Mouse (Mus musculus) small intestine, adult 2 months (tissue): Measurements from ENCODE around the gene Sox8. TPM values are rescaled to one million over a fixed set of nuclear protein-coding genes. Genes with fewer than 3 reads are reported as not detected.

ENCODE experiments used
- H3K27ac ChIP-seq: fragments of 200-500 bp; 2 replicates; pipeline ENCODE4 v1.5.1; 2012; ENCODE audit warnings: low read depth, low read length, control low read depth, inconsistent platforms; ENCODE audit not compliant: insufficient read depth
- H3K27me3 ChIP-seq: fragments of 200-500 bp; 2 replicates; pipeline ENCODE4 v1.6.1; 2012; ENCODE audit warnings: mild to moderate bottlenecking, moderate library complexity, low read length, inconsistent platforms; ENCODE audit not compliant: control insufficient read depth, insufficient read depth
- H3K36me3 ChIP-seq: fragments of 200-500 bp; 2 replicates; pipeline ENCODE4 v1.6.1; 2012; ENCODE audit warnings: mild to moderate bottlenecking, low read length, control low read depth, inconsistent platforms; ENCODE audit not compliant: control insufficient read depth, insufficient read depth
- H3K4me1 ChIP-seq: fragments of 200-500 bp; 2 replicates; pipeline ENCODE4 v1.6.1; 2012; ENCODE audit warnings: low read length, inconsistent platforms, mixed read lengths; ENCODE audit not compliant: control insufficient read depth, insufficient read depth, insufficient read length
- H3K4me3 ChIP-seq: fragments of 200-500 bp; 2 replicates; pipeline ENCODE4 v1.5.1; 2012; ENCODE audit warnings: low read depth, mild to moderate bottlenecking, control low read depth, inconsistent platforms, low read length, moderate library complexity
- CTCF ChIP-seq: fragments of 200-500 bp; IDR thresholded peaks from 2 replicates; pipeline ENCODE4 v1.5.1; 2012; ENCODE audit warnings: low read depth, mild to moderate bottlenecking, control low read depth, inconsistent platforms, low read length, moderate library complexity, mixed read lengths; ENCODE audit not compliant: insufficient replicate concordance, insufficient read length; ENCODE audit errors: extremely low read depth
- POLR2A ChIP-seq: fragments of 200-500 bp; IDR thresholded peaks from 2 replicates; pipeline ENCODE4 v1.6.1; 2012; ENCODE audit warnings: low read depth, mild to moderate bottlenecking, control low read depth, inconsistent platforms, low read length, moderate library complexity
- WGBS: fragments of 180-500 bp; shearing (Covaris S2); methylation state at CpG from one replicate; pipeline ENCODE4 v1.1.7; 2018; 5-methylcytosine and 5-hydroxymethylcytosine counted together
- polyA plus RNA-seq: library from polyadenylated mRNA; depleted of rRNA; stranded (reverse); fragments of >200 nt; gene quantifications from 2 replicates; pipeline ENCODE4 v1.2.3, GENCODE M21; 2012

Gene Sox8
- polyA plus RNA-seq, 1 experiment: 0.67 TPM

- Histone ChIP-seq H3K36me3 (no peaks in the 10 kb centered on the region), H3K27ac (no peak overlapping the region), H3K4me1 (0 out of 2 replicates have a peak, but pooled peaks cover 9% of the 10 kb centered on the region), H3K4me3 (peak overlapping the region; percentile 62), H3K27me3 (peaks cover 28% of the 10 kb centered on the region)
- 6% methylated on average over 54 of the region's 54 CpGs for WGBS
- no peak for TF ChIP-seq POLR2A
- no peak for TF ChIP-seq CTCF
These were observed 446 bp downstream of the Sox8 start for GRCm38 (mm10) chr17:25569833-25570647.

DNA sequence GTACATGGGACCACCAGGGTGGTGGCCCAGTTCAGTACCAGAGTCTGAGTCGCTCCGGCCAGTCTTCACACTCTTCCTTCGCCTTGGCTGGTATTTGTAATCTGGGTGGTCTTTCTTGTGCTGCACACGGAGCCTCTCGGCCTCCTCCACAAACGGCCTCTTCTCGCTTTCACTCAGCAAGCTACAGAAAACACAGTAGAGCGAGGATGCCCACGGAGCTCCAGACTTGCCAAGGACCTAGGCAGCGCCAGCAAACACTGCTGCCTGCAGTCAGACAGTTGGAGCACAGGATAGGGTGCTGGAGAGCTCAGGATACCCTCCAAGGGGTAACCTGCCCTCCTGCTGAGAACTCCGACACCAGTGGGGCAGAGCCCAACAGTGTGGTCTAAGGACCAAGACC, 1.6 kb downstream of the Sox8 start:
- no peak overlapping the region for H3K4me3 ChIP-seq
- peaks cover 28% of the 10 kb centered on the region for H3K27me3 ChIP-seq
- WGBS: 87% methylated on average over 11 of the region's 11 CpGs
- no peak for TF ChIP-seq POLR2A
- no peak for TF ChIP-seq CTCF
- H3K4me1 ChIP-seq: 0 out of 2 replicates have a peak, but pooled peaks cover 9% of the 10 kb centered on the region
- H3K27ac ChIP-seq: no peak overlapping the region
- no peaks in the 10 kb centered on the region for H3K36me3 ChIP-seq

GRCm38 (mm10) chr17:25568206-25568605, 2.3 kb downstream of the Sox8 start:
- 0 out of 2 replicates have a peak, but pooled peaks cover 9% of the 10 kb centered on the region for H3K4me1 ChIP-seq
- TF ChIP-seq CTCF (no peak), POLR2A (no peak)
- H3K4me3 ChIP-seq: no peak overlapping the region
- no peaks in the 10 kb centered on the region for H3K36me3 ChIP-seq
- no peak overlapping the region for H3K27ac ChIP-seq
- peaks cover 28% of the 10 kb centered on the region for H3K27me3 ChIP-seq
- WGBS: 39% methylated on average over 10 of the region's 10 CpGs

- Histone ChIP-seq H3K27ac (no peak overlapping the region), H3K4me1 (0 out of 2 replicates have a peak, but pooled peaks cover 9% of the 10 kb centered on the region), H3K36me3 (no peaks in the 10 kb centered on the region), H3K27me3 (peaks cover 28% of the 10 kb centered on the region), H3K4me3 (no peak overlapping the region)
- 21% methylated on average over 14 of the region's 14 CpGs for WGBS
- TF ChIP-seq POLR2A: no peak; the same call in 1 of the 2 replicates
- peak; percentile 96 for TF ChIP-seq CTCF
These were observed 2.7 kb downstream of the Sox8 start for GRCm38 (mm10) chr17:25567745-25568144.

DNA sequence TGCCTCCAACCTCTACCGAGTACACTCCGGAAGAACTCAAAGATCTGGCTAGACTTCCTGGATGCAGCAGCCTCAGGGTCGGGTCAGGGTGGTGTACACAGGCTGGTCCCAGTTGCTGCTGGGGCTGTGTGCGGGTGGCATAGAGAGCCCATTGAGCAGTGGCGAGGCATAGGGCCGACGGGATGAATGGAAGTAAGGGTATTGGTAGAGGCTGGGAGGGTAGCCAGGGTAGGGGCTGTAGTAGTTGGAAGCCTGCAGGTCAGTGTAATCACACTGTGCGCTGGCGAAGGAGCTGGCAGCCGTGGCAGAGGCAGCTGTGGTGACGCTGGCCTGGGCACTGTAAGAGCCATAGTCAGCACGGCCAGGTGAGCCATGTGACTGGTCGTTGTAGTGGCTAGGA, 3.2 kb downstream of the Sox8 start:
- 0 out of 2 replicates have a peak, but pooled peaks cover 9% of the 10 kb centered on the region for H3K4me1 ChIP-seq
- H3K36me3 ChIP-seq: no peaks in the 10 kb centered on the region
- peaks cover 28% of the 10 kb centered on the region for H3K27me3 ChIP-seq
- TF ChIP-seq CTCF (no peak), POLR2A (no peak)
- H3K27ac ChIP-seq: no peak overlapping the region
- H3K4me3 ChIP-seq: no peak overlapping the region
- WGBS: 77% methylated on average over 13 of the region's 13 CpGs

DNA sequence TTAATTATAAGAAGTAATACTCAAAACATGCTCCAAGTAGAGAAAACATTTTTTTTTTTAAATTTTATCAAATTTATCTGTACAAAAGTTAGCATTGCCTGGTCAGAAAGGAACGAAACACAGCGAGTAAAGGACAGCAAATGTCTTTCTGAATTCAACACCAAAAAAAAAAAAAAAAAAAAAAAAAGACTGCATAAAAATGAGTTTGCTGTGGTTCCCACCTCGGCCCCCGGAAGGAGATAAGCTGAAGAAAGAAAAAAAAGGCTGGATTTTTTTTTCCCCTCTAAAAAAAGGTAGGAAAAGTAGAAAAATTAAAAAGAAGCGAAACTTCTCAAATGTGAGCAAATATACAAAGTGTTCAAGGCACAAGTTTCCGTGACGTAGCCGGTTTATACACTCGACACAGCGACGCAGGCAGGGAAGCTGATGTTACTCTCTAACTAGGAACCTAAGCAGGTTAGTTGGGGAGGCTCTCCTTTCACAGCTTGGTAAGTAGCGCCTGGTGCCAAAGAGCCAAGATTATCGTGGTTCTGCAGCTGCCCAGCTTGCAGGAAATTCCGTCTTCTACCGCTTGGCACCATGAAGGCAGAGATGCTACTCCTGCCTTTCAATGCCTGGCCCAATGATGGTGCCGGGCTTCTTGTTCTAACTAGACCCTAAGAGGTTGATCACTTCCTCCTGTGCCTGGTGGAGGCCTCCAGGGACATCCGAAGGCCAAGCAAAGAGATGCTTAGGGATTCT, 4.5 kb downstream of the Sox8 start:
- Histone ChIP-seq H3K4me3 (no peak overlapping the region), H3K27me3 (peaks cover 22% of the 10 kb centered on the region), H3K4me1 (0 out of 2 replicates have a peak, but pooled peaks cover 6% of the 10 kb centered on the region), H3K27ac (no peak overlapping the region), H3K36me3 (no peaks in the 10 kb centered on the region)
- WGBS: 79% methylated on average over 17 of the region's 17 CpGs
- no peak for TF ChIP-seq POLR2A
- no peak for TF ChIP-seq CTCF

DNA sequence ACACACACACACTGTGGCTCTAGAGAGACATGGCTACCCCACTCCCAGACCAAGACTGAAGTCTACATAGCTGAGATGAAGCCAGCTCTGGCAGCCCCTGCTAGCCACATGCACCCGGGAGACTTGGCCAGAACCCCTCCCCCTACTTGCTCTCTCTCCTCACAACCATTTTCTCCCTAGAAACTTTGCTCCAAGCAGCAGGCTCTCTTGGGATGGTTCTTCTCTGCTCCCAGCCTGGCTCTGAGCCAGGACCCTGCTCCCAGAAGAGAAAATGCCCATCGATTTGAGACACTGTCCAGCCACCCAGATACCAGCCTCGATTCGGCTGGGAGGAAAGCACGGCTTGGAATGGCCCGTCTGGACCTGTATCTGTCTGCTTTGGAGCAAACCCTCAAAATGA, 5.2 kb downstream of the Sox8 start:
- Histone ChIP-seq H3K36me3 (no peaks in the 10 kb centered on the region), H3K27ac (no peak overlapping the region), H3K27me3 (peaks cover 14% of the 10 kb centered on the region), H3K4me3 (no peak overlapping the region), H3K4me1 (0 out of 2 replicates have a peak, but pooled peaks cover 5% of the 10 kb centered on the region)
- TF ChIP-seq CTCF (no peak), POLR2A (no peak)
- WGBS: 35% methylated on average over 6 of the region's 6 CpGs
